Mouse (Mus musculus): Measurements from ENCODE around the gene Gm12166. TPM values are rescaled to one million over a fixed set of nuclear protein-coding genes. Genes with fewer than 3 reads are reported as not detected.
A peak's percentile ranks its signal among the peaks of the same experiment; 100 is the strongest.
"Not testable (repeated sequence)": the region's sequence is repeated elsewhere in the genome, so short reads cannot be mapped to it uniquely, and the experiment has no call there.

The Gm12166 gene
- 3.4 and 4.0 TPM in 2 replicates for polyA plus RNA-seq (2016; fragmentation: Nextera tagmentation; extraction: Ambion mirVana)

- not testable (repeated sequence) for H3K9ac ChIP-seq; H3K27me3 ChIP-seq (replicated peaks); H3K27ac ChIP-seq (ENCODE audit: poor library complexity, severe bottlenecking); H3K9me3 ChIP-seq (replicated peaks); H3K36me3 ChIP-seq; ATAC-seq (ENCODE audit: insufficient number of reproducible peaks, low FRiP score)
- H3K4me3 ChIP-seq, result peak within 1 kb of the TSS; percentile 34; the same call in 1 of the 2 replicates
- H3K4me1 ChIP-seq (replicated peaks), result peaks cover 19% of the 10 kb centered on the region
- WGBS, result 33% methylated on average over 19 of the region's 19 CpGs
- peak within 1 kb of the TSS; percentile 60 for H3K4me2 ChIP-seq
Measured at GRCm38 (mm10) chr11:46052105-46052659, at the start of gene Gm12166. Gene Gm12166 (minus strand): TSS chr11:46052321.

GRCm38 (mm10) chr11:46097062-46097461 is 44.9 kb upstream of the Gm12166 start:
- Histone ChIP-seq H3K36me3 (peaks cover 87% of the 10 kb centered on the region), H3K4me1 (replicated peaks) (peaks cover 28% of the 10 kb centered on the region), H3K9ac (no peak overlapping the region), H3K4me3 (no peak overlapping the region), H3K9me3 (replicated peaks) (no peaks in the 10 kb centered on the region), H3K27ac (ENCODE audit: poor library complexity, severe bottlenecking) (peak overlapping the region; percentile 8; the same call in 1 of the 2 replicates), H3K27me3 (replicated peaks) (no peaks in the 10 kb centered on the region), H3K4me2 (no peak overlapping the region)
- no peak for ATAC-seq (ENCODE audit: insufficient number of reproducible peaks, low FRiP score)
- 66% methylated on average over 3 of the region's 3 CpGs for WGBS

- no peak for ATAC-seq (ENCODE audit: insufficient number of reproducible peaks, low FRiP score)
- Histone ChIP-seq H3K9ac (no peak overlapping the region), H3K4me1 (replicated peaks) (peaks cover 31% of the 10 kb centered on the region), H3K4me2 (no peak overlapping the region), H3K27me3 (replicated peaks) (no peaks in the 10 kb centered on the region), H3K4me3 (no peak overlapping the region), H3K27ac (ENCODE audit: poor library complexity, severe bottlenecking) (no peak overlapping the region), H3K36me3 (peaks cover 81% of the 10 kb centered on the region), H3K9me3 (replicated peaks) (no peaks in the 10 kb centered on the region)
- WGBS, result 81% methylated on average over 6 of the region's 6 CpGs
Measured at GRCm38 (mm10) chr11:46096265-46096649, 44.1 kb upstream of the Gm12166 start.

- WGBS, result 57% methylated on average over 9 of the region's 9 CpGs
- Histone ChIP-seq H3K9me3 (replicated peaks) (no peaks in the 10 kb centered on the region), H3K27me3 (replicated peaks) (no peaks in the 10 kb centered on the region), H3K4me3 (no peak overlapping the region), H3K9ac (no peak overlapping the region), H3K36me3 (peaks cover 75% of the 10 kb centered on the region), H3K27ac (ENCODE audit: poor library complexity, severe bottlenecking) (peak overlapping the region; percentile 29), H3K4me2 (no peak overlapping the region), H3K4me1 (replicated peaks) (peaks cover 37% of the 10 kb centered on the region)
- ATAC-seq (ENCODE audit: insufficient number of reproducible peaks, low FRiP score), result peak; percentile 64
Measured at GRCm38 (mm10) chr11:46095477-46096264, 43.5 kb upstream of the Gm12166 start.

- Histone ChIP-seq H3K36me3 (peaks cover 55% of the 10 kb centered on the region), H3K4me2 (no peak overlapping the region), H3K4me3 (no peak overlapping the region), H3K9me3 (replicated peaks) (no peaks in the 10 kb centered on the region), H3K4me1 (replicated peaks) (peaks cover 68% of the 10 kb centered on the region), H3K27me3 (replicated peaks) (no peaks in the 10 kb centered on the region), H3K27ac (ENCODE audit: poor library complexity, severe bottlenecking) (peak overlapping the region; percentile 10; the same call in 1 of the 2 replicates), H3K9ac (no peak overlapping the region)
- 81% methylated on average over 4 of the region's 4 CpGs for WGBS
- no peak for ATAC-seq (ENCODE audit: insufficient number of reproducible peaks, low FRiP score)
Measured at GRCm38 (mm10) chr11:46092121-46092520, 40.0 kb upstream of the Gm12166 start.

- H3K4me1 ChIP-seq (replicated peaks), result peaks cover 69% of the 10 kb centered on the region
Measured at GRCm38 (mm10) chr11:46090951-46091667, 39.0 kb upstream of the Gm12166 start.

GRCm38 (mm10) chr11:46090036-46090725 is 38.1 kb upstream of the Gm12166 start:
- Histone ChIP-seq H3K4me2 (no peak overlapping the region), H3K9me3 (replicated peaks) (no peaks in the 10 kb centered on the region), H3K4me1 (replicated peaks) (peaks cover 69% of the 10 kb centered on the region), H3K4me3 (no peak overlapping the region), H3K36me3 (peaks cover 40% of the 10 kb centered on the region), H3K27me3 (replicated peaks) (no peaks in the 10 kb centered on the region), H3K9ac (peak overlapping the region; percentile 46), H3K27ac (ENCODE audit: poor library complexity, severe bottlenecking) (peak overlapping the region; percentile 65)
- WGBS, result 84% methylated on average over 10 of the region's 10 CpGs
- no peak for ATAC-seq (ENCODE audit: insufficient number of reproducible peaks, low FRiP score)

More at GRCm38 (mm10) chr11:46090951-46091667, 39.0 kb upstream of the Gm12166 start:
- H3K9ac ChIP-seq, result peak overlapping the region; percentile 46
- no peak overlapping the region for H3K4me3 ChIP-seq
- H3K27me3 ChIP-seq (replicated peaks), result no peaks in the 10 kb centered on the region
- peak overlapping the region; percentile 55 for H3K27ac ChIP-seq (ENCODE audit: poor library complexity, severe bottlenecking)
- no peak for ATAC-seq (ENCODE audit: insufficient number of reproducible peaks, low FRiP score)
- peaks cover 47% of the 10 kb centered on the region for H3K36me3 ChIP-seq
- 33% methylated on average over 10 of the region's 10 CpGs for WGBS
- H3K4me2 ChIP-seq, result no peak overlapping the region
- no peaks in the 10 kb centered on the region for H3K9me3 ChIP-seq (replicated peaks)

- Histone ChIP-seq H3K4me2 (no peak overlapping the region), H3K27me3 (replicated peaks) (no peaks in the 10 kb centered on the region), H3K4me1 (replicated peaks) (peaks cover 74% of the 10 kb centered on the region), H3K4me3 (no peak overlapping the region), H3K27ac (ENCODE audit: poor library complexity, severe bottlenecking) (peak overlapping the region; percentile 65), H3K9ac (no peak overlapping the region), H3K36me3 (peaks cover 38% of the 10 kb centered on the region), H3K9me3 (replicated peaks) (no peaks in the 10 kb centered on the region)
- ATAC-seq (ENCODE audit: insufficient number of reproducible peaks, low FRiP score), result peak; percentile 49
- WGBS, result 51% methylated on average over 4 of the region's 4 CpGs
Measured at GRCm38 (mm10) chr11:46089081-46089713, 37.1 kb upstream of the Gm12166 start.

- no peak overlapping the region for H3K9ac ChIP-seq
- ATAC-seq (ENCODE audit: insufficient number of reproducible peaks, low FRiP score), result no peak
- no peak overlapping the region for H3K4me3 ChIP-seq
- H3K9me3 ChIP-seq (replicated peaks), result no peaks in the 10 kb centered on the region
- peaks cover 48% of the 10 kb centered on the region for H3K36me3 ChIP-seq
- 87% methylated on average over 3 of the region's 3 CpGs for WGBS
- peaks cover 92% of the 10 kb centered on the region for H3K4me1 ChIP-seq (replicated peaks)
- no peak overlapping the region for H3K4me2 ChIP-seq
- no peaks in the 10 kb centered on the region for H3K27me3 ChIP-seq (replicated peaks)
- H3K27ac ChIP-seq (ENCODE audit: poor library complexity, severe bottlenecking), result peak overlapping the region; percentile 82
Measured at GRCm38 (mm10) chr11:46086446-46086845, 34.3 kb upstream of the Gm12166 start.

GRCm38 (mm10) chr11:46085398-46086163 is 33.5 kb upstream of the Gm12166 start:
- no peak overlapping the region; the same call in 1 of the 2 replicates for H3K9ac ChIP-seq
- H3K9me3 ChIP-seq (replicated peaks), result no peaks in the 10 kb centered on the region
- no peak overlapping the region for H3K4me3 ChIP-seq
- no peaks in the 10 kb centered on the region for H3K27me3 ChIP-seq (replicated peaks)
- ATAC-seq (ENCODE audit: insufficient number of reproducible peaks, low FRiP score), result no peak
- peak overlapping the region; percentile 82 for H3K27ac ChIP-seq (ENCODE audit: poor library complexity, severe bottlenecking)
- H3K36me3 ChIP-seq, result peaks cover 49% of the 10 kb centered on the region
- no peak overlapping the region for H3K4me2 ChIP-seq
- 76% methylated on average over 10 of the region's 10 CpGs for WGBS
- peaks cover 92% of the 10 kb centered on the region for H3K4me1 ChIP-seq (replicated peaks)
